In genomic region chr4:84064614-84065456, GRCm38 (mm10) we compare ENCODE assay signal across 9 mouse cellular contexts.
DNase-seq lines count a peak whose midpoint lies in the region; ATAC-seq and TF ChIP-seq lines count a peak whose summit lies in the region.
"Had no signal": no experiment of that assay in that cellular context is flagged by ENCODE, and none has a peak within 500 bp of the region (broad histone marks: within the 10 kb centered on the region; RNA-seq: fewer than 3 reads in every experiment).

No protein-coding gene starts in this region.

- no peak overlapping the region for H3K9ac ChIP-seq in forebrain, embryonic 13.5 days
- H3K9ac ChIP-seq in lung, embryonic 15.5 days: no peak overlapping the region

- no peaks in the 10 kb centered on the region for H3K4me1 ChIP-seq in forebrain, embryonic 13.5 days
- 0 out of 2 replicates have a peak, but pooled peaks cover 13% of the 10 kb centered on the region for H3K4me1 ChIP-seq in lung, embryonic 15.5 days

- H3K36me3 ChIP-seq in forebrain, embryonic 13.5 days (ENCODE audit: poor library complexity, severe bottlenecking): no peaks in the 10 kb centered on the region
- H3K36me3 ChIP-seq in lung, embryonic 15.5 days: no peaks in the 10 kb centered on the region

- no peak overlapping the region for H3K4me2 ChIP-seq in forebrain, embryonic 13.5 days
- H3K4me2 ChIP-seq in lung, embryonic 15.5 days: no peak overlapping the region

- H3K9me3 ChIP-seq in forebrain, embryonic 13.5 days (replicated peaks): no peaks in the 10 kb centered on the region
- H3K9me3 ChIP-seq in lung, embryonic 15.5 days: no peaks in the 10 kb centered on the region

- H3K4me3 ChIP-seq in forebrain, embryonic 13.5 days: no peak overlapping the region
- no peak overlapping the region for H3K4me3 ChIP-seq in layer of hippocampus, adult 2 months
- no peak overlapping the region for H3K4me3 ChIP-seq in lung, embryonic 15.5 days
- H3K4me3 ChIP-seq: erythroblast, embryonic 14.5 days had no signal

- H3K27ac ChIP-seq in forebrain, embryonic 13.5 days: no peak overlapping the region
- H3K27ac ChIP-seq in layer of hippocampus, adult 2 months: no peak overlapping the region
- no peak overlapping the region for H3K27ac ChIP-seq in lung, embryonic 15.5 days

- peak; percentile 98 for TF ChIP-seq CTCF in layer of hippocampus, adult 2 months (conservative IDR thresholded peaks at IDR 0.05)

- ATAC-seq in forebrain, embryonic 13.5 days: peak; percentile 82
- peak; percentile 64; the same call in 1 of the 2 replicates for ATAC-seq in lung, embryonic 15.5 days (ENCODE audit: borderline replicate concordance, extremely low read depth, low FRiP score, low TSS enrichment)

- H3K27me3 ChIP-seq in forebrain, embryonic 13.5 days: no peaks in the 10 kb centered on the region
- H3K27me3 ChIP-seq in lung, embryonic 15.5 days: no peaks in the 10 kb centered on the region

- WGBS in forebrain, embryonic 13.5 days: 26% methylated on average over 15 of the region's 15 CpGs
- 17% methylated on average over 15 of the region's 15 CpGs for WGBS in lung, embryonic 15.5 days

- peak; percentile 66 for DNase-seq in MN1 (ENCODE audit: low spot score)
- peak; percentile 7 for DNase-seq in c-Kit-positive CD71-positive TER-119-positive erythroid progenitor cells, embryonic 14.5 days (ENCODE audit: low spot score)
- peak; percentile 89 for DNase-seq in heart, postnatal 4 days
- peak; percentile 34 to 88 for DNase-seq in layer of hippocampus, adult 2 months (ENCODE audit: low spot score in 2 of 2)
- peak; percentile 81 for DNase-seq in ovary, postnatal 10 days (ENCODE audit: low spot score)
- peak; percentile 37 to 38 for DNase-seq in urinary bladder, adult 18-20 months (ENCODE audit: low spot score in 2 of 2)

Comparison
In these comparisons a context has a peak if more than half of its experiments do, and no peak if none do; other contexts are left out.
1. DNase-seq: peak in every context shown above with its lines; median percentile 89 in heart, postnatal 4 days; 81 in ovary, postnatal 10 days; 66 in MN1; 61 in layer of hippocampus, adult 2 months; 38 in urinary bladder, adult 18-20 months; 7 in c-Kit-positive CD71-positive TER-119-positive erythroid progenitor cells, embryonic 14.5 days.